Mouse (Mus musculus) hindbrain, embryonic 11.5 days (tissue): ENCODE results near the gene Itgav. TPM values are rescaled to one million over a fixed set of nuclear protein-coding genes. Genes with fewer than 3 reads are reported as not detected.
A peak's percentile ranks its signal among the peaks of the same experiment; 100 is the strongest.

Experiments used
- ATAC-seq: fragments of 200-750 bp; cut with Nextera tagmentation; 2 replicates; pipeline ENCODE4 v1.8.0; 2017; ENCODE audit warnings: mild to moderate bottlenecking, moderate TSS enrichment, moderate library complexity; ENCODE audit not compliant: low FRiP score
- DNase-seq: peaks from one replicate; pipeline ENCODE4 v3.0.0-alpha.2; 2015; ENCODE audit warnings: low spot score
- H3K27ac ChIP-seq: fragments of 300-500 bp; sonication (generic); 2 replicates; pipeline ENCODE4 v1.5.1; 2014; ENCODE audit warnings: mild to moderate bottlenecking, low read depth, low read length
- H3K27me3 ChIP-seq: fragments of 300-500 bp; sonication (generic); 2 replicates; pipeline ENCODE4 v1.6.1; 2014; ENCODE audit warnings: mild to moderate bottlenecking, low read length, moderate library complexity, mixed read lengths; ENCODE audit not compliant: control insufficient read depth, insufficient read depth
- H3K36me3 ChIP-seq: fragments of 300-500 bp; sonication (generic); 2 replicates; pipeline ENCODE4 v1.6.1; 2014; ENCODE audit warnings: mild to moderate bottlenecking, low read length, moderate library complexity, mixed read lengths; ENCODE audit not compliant: control insufficient read depth, insufficient read depth
- H3K4me1 ChIP-seq: fragments of 300-500 bp; sonication (generic); replicated peaks from 2 replicates; pipeline ENCODE4 v1.6.1; 2014; ENCODE audit warnings: low read length, mixed read lengths; ENCODE audit not compliant: control insufficient read depth, insufficient read depth
- H3K4me2 ChIP-seq: fragments of 300-500 bp; sonication (generic); replicated peaks from 2 replicates; pipeline ENCODE4 v1.6.1; 2014; ENCODE audit warnings: mild to moderate bottlenecking, low read depth, low read length
- H3K4me3 ChIP-seq: fragments of 300-500 bp; sonication (generic); 2 replicates; pipeline ENCODE4 v1.5.1; 2014; ENCODE audit warnings: low read depth, low read length
- H3K9ac ChIP-seq: fragments of 300-500 bp; sonication (generic); 2 replicates; pipeline ENCODE4 v1.6.1; 2014; ENCODE audit warnings: low read depth, low read length
- H3K9me3 ChIP-seq: fragments of 300-500 bp; sonication (generic); 2 replicates; pipeline ENCODE4 v1.6.1; 2016; ENCODE audit warnings: low read length; ENCODE audit not compliant: control insufficient read depth
- WGBS: fragments of 180-500 bp; shearing (Covaris S2); extraction: QIAGEN DNeasy Blood & Tissue Kit; methylation state at CpG from one replicate; pipeline ENCODE4 v1.1.7; 2014; 5-methylcytosine and 5-hydroxymethylcytosine counted together
- polyA plus RNA-seq: library from polyadenylated mRNA; unstranded; fragments of >200 nt; fragmentation: Nextera tagmentation; extraction: Ambion mirVana; gene quantifications from 2 replicates; pipeline ENCODE4 v1.2.1, GENCODE M21; 2014

The Itgav gene
- polyA plus RNA-seq, 1 experiment from 2014 or later, result 42.8 TPM

- Histone ChIP-seq H3K4me2 (no peak overlapping the region), H3K27ac (no peak overlapping the region), H3K36me3 (no peaks in the 10 kb centered on the region), H3K9me3 (no peaks in the 10 kb centered on the region), H3K4me1 (no peaks in the 10 kb centered on the region), H3K4me3 (no peak overlapping the region), H3K9ac (no peak overlapping the region), H3K27me3 (no peaks in the 10 kb centered on the region)
- ATAC-seq (no peak), DNase-seq (no peak)
- WGBS, result 86% methylated on average over 9 of the region's 9 CpGs
These were observed 40.3 kb upstream of the Itgav start for GRCm38 (mm10) chr2:83683731-83684519.

GRCm38 (mm10) chr2:83684691-83685090 is 39.5 kb upstream of the Itgav start:
- H3K27ac ChIP-seq, result no peak overlapping the region
- H3K9ac ChIP-seq, result no peak overlapping the region
- H3K4me1 ChIP-seq, result no peaks in the 10 kb centered on the region
- DNase-seq (no peak), ATAC-seq (no peak)
- H3K9me3 ChIP-seq, result no peaks in the 10 kb centered on the region
- no peaks in the 10 kb centered on the region for H3K36me3 ChIP-seq
- WGBS, result 87% methylated on average over 8 of the region's 8 CpGs
- no peak overlapping the region for H3K4me2 ChIP-seq
- no peak overlapping the region for H3K4me3 ChIP-seq
- H3K27me3 ChIP-seq, result no peaks in the 10 kb centered on the region

GRCm38 (mm10) chr2:83690372-83690771 is 33.8 kb upstream of the Itgav start:
- DNase-seq (no peak), ATAC-seq (no peak)
- 79% methylated on average over 2 of the region's 2 CpGs for WGBS
- H3K4me1 ChIP-seq, result no peaks in the 10 kb centered on the region
- no peak overlapping the region for H3K27ac ChIP-seq
- no peak overlapping the region for H3K4me3 ChIP-seq
- no peak overlapping the region for H3K4me2 ChIP-seq
- no peaks in the 10 kb centered on the region for H3K27me3 ChIP-seq
- H3K9me3 ChIP-seq, result no peaks in the 10 kb centered on the region
- no peaks in the 10 kb centered on the region for H3K36me3 ChIP-seq
- H3K9ac ChIP-seq, result no peak overlapping the region

GRCm38 (mm10) chr2:83692651-83693545 is 31.3 kb upstream of the Itgav start:
- no peak overlapping the region for H3K4me2 ChIP-seq
- peak; percentile 55; the same call in 1 of the 2 replicates for ATAC-seq

GRCm38 (mm10) chr2:83694061-83694460 is 30.1 kb upstream of the Itgav start:
- no peaks in the 10 kb centered on the region for H3K36me3 ChIP-seq
- H3K4me2 ChIP-seq, result no peak overlapping the region
- ATAC-seq (no peak), DNase-seq (no peak)
- no peaks in the 10 kb centered on the region for H3K27me3 ChIP-seq
- H3K9me3 ChIP-seq, result no peaks in the 10 kb centered on the region
- no peaks in the 10 kb centered on the region for H3K4me1 ChIP-seq
- no peak overlapping the region for H3K27ac ChIP-seq
- H3K9ac ChIP-seq, result no peak overlapping the region
- H3K4me3 ChIP-seq, result no peak overlapping the region
- 77% methylated on average over 7 of the region's 7 CpGs for WGBS

More at GRCm38 (mm10) chr2:83692651-83693545, 31.3 kb upstream of the Itgav start:
- Histone ChIP-seq H3K4me3 (no peak overlapping the region), H3K27ac (no peak overlapping the region), H3K9me3 (no peaks in the 10 kb centered on the region), H3K36me3 (no peaks in the 10 kb centered on the region), H3K4me1 (no peaks in the 10 kb centered on the region), H3K27me3 (no peaks in the 10 kb centered on the region), H3K9ac (no peak overlapping the region)
- 19% methylated on average over 10 of the region's 10 CpGs for WGBS
- DNase-seq, result no peak

- ATAC-seq, result no peak
- Histone ChIP-seq H3K9ac (no peak overlapping the region), H3K36me3 (no peaks in the 10 kb centered on the region), H3K9me3 (no peaks in the 10 kb centered on the region), H3K4me3 (no peak overlapping the region), H3K4me1 (no peaks in the 10 kb centered on the region), H3K27ac (no peak overlapping the region), H3K4me2 (no peak overlapping the region), H3K27me3 (no peaks in the 10 kb centered on the region)
- DNase-seq, result no peak
- WGBS, result 80% methylated on average over 11 of the region's 11 CpGs
These were observed 28.6 kb upstream of the Itgav start for GRCm38 (mm10) chr2:83695345-83696247.

- Histone ChIP-seq H3K4me3 (no peak overlapping the region), H3K27ac (no peak overlapping the region), H3K9ac (no peak overlapping the region), H3K9me3 (no peaks in the 10 kb centered on the region), H3K4me1 (no peaks in the 10 kb centered on the region), H3K4me2 (no peak overlapping the region), H3K27me3 (no peaks in the 10 kb centered on the region), H3K36me3 (no peaks in the 10 kb centered on the region)
- no peak for ATAC-seq
- WGBS, result 67% methylated on average over 1 of the region's 1 CpGs
- DNase-seq, result no peak
These were observed 25.7 kb upstream of the Itgav start for GRCm38 (mm10) chr2:83698484-83698883.

GRCm38 (mm10) chr2:83699324-83699723 is 24.9 kb upstream of the Itgav start:
- WGBS, result 57% methylated on average over 1 of the region's 1 CpGs
- H3K4me3 ChIP-seq, result no peak overlapping the region
- no peak overlapping the region for H3K27ac ChIP-seq
- H3K4me1 ChIP-seq, result no peaks in the 10 kb centered on the region
- no peak overlapping the region for H3K4me2 ChIP-seq
- H3K9ac ChIP-seq, result no peak overlapping the region
- DNase-seq (no peak), ATAC-seq (no peak)
- no peaks in the 10 kb centered on the region for H3K9me3 ChIP-seq
- H3K36me3 ChIP-seq, result no peaks in the 10 kb centered on the region
- no peaks in the 10 kb centered on the region for H3K27me3 ChIP-seq
